Mouse (Mus musculus) heart, adult 2 months (tissue): ENCODE results near the gene Mpped2. TPM values are rescaled to one million over a fixed set of nuclear protein-coding genes. Genes with fewer than 3 reads are reported as not detected.

Experiments used
- DNase-seq, 2 experiments: peaks; one replicate each; pipeline ENCODE4 v3.0.0; 2021
- H3K27ac ChIP-seq: fragments of 200-600 bp; 2 replicates; pipeline ENCODE4 v1.8.1; 2022
- H3K27me3 ChIP-seq: fragments of 200-500 bp; 2 replicates; pipeline ENCODE4 v1.6.1; 2012; ENCODE audit warnings: mild to moderate bottlenecking, low read length, inconsistent platforms, mixed read lengths; ENCODE audit not compliant: control insufficient read depth, insufficient read depth
- H3K36me3 ChIP-seq: fragments of 200-500 bp; 2 replicates; pipeline ENCODE4 v1.6.1; 2012; ENCODE audit warnings: low read length, inconsistent platforms; ENCODE audit not compliant: control insufficient read depth, insufficient read depth
- H3K4me1 ChIP-seq: fragments of 200-500 bp; 2 replicates; pipeline ENCODE4 v1.6.1; 2011; ENCODE audit warnings: low read length; ENCODE audit not compliant: control insufficient read depth, insufficient read depth
- H3K4me3 ChIP-seq: fragments of 200-600 bp; 2 replicates; pipeline ENCODE4 v1.8.1; 2022
- H3K79me2 ChIP-seq: fragments of 200-500 bp; replicated peaks from 2 replicates; pipeline ENCODE4 v1.6.1; 2012; ENCODE audit warnings: mild to moderate bottlenecking, inconsistent platforms, low read length, moderate library complexity, mixed read lengths; ENCODE audit not compliant: control insufficient read depth, insufficient read depth
- H3K9ac ChIP-seq: fragments of 200-500 bp; 2 replicates; pipeline ENCODE4 v1.6.1; 2012; ENCODE audit warnings: low read depth, mild to moderate bottlenecking, control low read depth, inconsistent platforms, low read length, mixed read lengths
- CTCF ChIP-seq: fragments of 200-600 bp; IDR thresholded peaks from 2 replicates; pipeline ENCODE4 v1.8.1; 2022; ENCODE audit warnings: antibody characterized with exemption, mild to moderate bottlenecking, moderate library complexity
- EP300 ChIP-seq: fragments of 200-500 bp; IDR thresholded peaks from 2 replicates; pipeline ENCODE4 v1.6.1; 2011; ENCODE audit warnings: low read depth, low read length, control low read depth; ENCODE audit not compliant: insufficient read depth
- POLR2A ChIP-seq: fragments of 200-500 bp; IDR thresholded peaks from 2 replicates; pipeline ENCODE4 v1.6.1; 2011; ENCODE audit warnings: mild to moderate bottlenecking, low read depth, low read length, control low read depth; ENCODE audit not compliant: insufficient read depth
- WGBS: fragments of 180-500 bp; shearing (Covaris S2); methylation state at CpG from one replicate; pipeline ENCODE4 v1.1.7; 2018; 5-methylcytosine and 5-hydroxymethylcytosine counted together
- intact Hi-C: fragments of 180-260 bp; cut with DNase I; formaldehyde crosslinking; loops from one replicate; pipeline ENCODE4 v1.15.1; 2025
- polyA plus RNA-seq: library from polyadenylated mRNA; depleted of rRNA; stranded (reverse); fragments of >200 nt; gene quantifications from 2 replicates; pipeline ENCODE4 v1.2.3, GENCODE M21; 2012
- total RNA-seq, 2 experiments: library from RNA; stranded (reverse); gene quantifications; 2 replicates each; pipeline ENCODE4 v1.2.3; 2021

Mpped2 gene
- total and polyA plus RNA-seq, 3 experiments = 8.0 to 23.7 (median 20.7) TPM

DNA sequence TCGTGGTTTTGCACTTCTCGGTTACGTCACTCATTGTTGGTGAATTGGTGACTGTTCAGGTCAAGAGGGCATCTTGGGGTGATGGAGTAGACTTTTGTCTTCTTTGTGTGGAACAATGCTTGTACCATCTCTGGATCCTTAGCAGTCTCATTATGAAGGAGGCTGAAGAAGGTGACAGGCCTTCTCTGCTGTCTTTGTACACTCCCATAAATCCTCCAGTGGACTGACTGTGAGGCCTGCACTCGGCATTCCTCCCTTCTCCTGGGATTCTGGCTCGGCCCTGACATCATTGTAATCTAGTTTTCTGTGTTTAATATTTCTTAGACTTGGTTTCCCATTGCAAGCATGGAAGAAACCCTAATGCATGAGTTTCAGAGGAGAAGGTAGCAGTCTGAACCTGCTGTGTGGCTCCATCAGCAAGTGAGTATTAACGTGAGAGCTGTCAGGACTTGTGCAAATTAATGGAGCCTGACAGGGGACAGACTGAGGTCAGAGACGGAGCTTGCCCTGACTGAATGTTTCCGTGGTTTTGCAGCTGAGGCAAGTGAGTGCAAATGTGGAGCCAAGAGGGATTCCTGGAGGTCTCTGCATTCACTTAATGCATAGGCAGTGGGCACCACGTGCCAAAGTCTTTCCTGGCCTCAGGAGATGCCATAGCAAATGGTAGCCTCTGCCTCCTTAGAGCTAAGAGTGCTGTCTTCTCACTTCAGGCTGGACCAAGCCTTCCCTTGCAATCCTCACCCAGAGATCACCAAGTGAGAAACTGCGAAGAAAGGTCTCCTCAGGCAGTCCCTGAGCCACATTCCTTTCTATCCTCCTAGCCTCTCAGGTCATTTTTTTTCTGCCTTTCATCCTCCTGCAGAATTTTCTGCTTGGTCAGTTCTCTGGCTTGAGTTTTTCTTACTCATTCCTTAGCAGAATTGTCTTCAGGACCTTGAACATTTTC lies 81.5 kb downstream of the Mpped2 start:
- TF ChIP-seq CTCF = no peak
- no peak for TF ChIP-seq EP300
- no peak for TF ChIP-seq POLR2A
- no peak for DNase-seq

GRCm38 (mm10) chr2:106775994-106776393 lies 82.9 kb downstream of the Mpped2 start:
- Histone ChIP-seq H3K4me1 (no peaks in the 10 kb centered on the region), H3K36me3 (no peaks in the 10 kb centered on the region), H3K27me3 (no peaks in the 10 kb centered on the region), H3K4me3 (no peak overlapping the region), H3K9ac (no peak overlapping the region), H3K27ac (no peak overlapping the region), H3K79me2 (no peaks in the 10 kb centered on the region)
- DNase-seq = no peak
- 84% methylated on average over 2 of the region's 2 CpGs for WGBS
- TF ChIP-seq EP300 = no peak
- TF ChIP-seq CTCF = no peak
- TF ChIP-seq POLR2A = no peak
- intact Hi-C loops = no loop called here

More for the DNA sequence above, 81.5 kb downstream of the Mpped2 start:
- H3K9ac ChIP-seq = no peak overlapping the region
- H3K79me2 ChIP-seq = no peaks in the 10 kb centered on the region
- H3K4me3 ChIP-seq = no peak overlapping the region
- intact Hi-C loops = no loop called here
- H3K36me3 ChIP-seq = no peaks in the 10 kb centered on the region
- H3K27me3 ChIP-seq = no peaks in the 10 kb centered on the region
- no peak overlapping the region for H3K27ac ChIP-seq
- WGBS = 70% methylated on average over 10 of the region's 10 CpGs
- H3K4me1 ChIP-seq = no peaks in the 10 kb centered on the region

- WGBS = 75% methylated on average over 7 of the region's 7 CpGs
- intact Hi-C loops = no loop called here
- no peak for DNase-seq
These were observed 85.9 kb downstream of the Mpped2 start for GRCm38 (mm10) chr2:106778861-106779516.

GRCm38 (mm10) chr2:106781181-106782179 lies 88.4 kb downstream of the Mpped2 start:
- no peak for TF ChIP-seq POLR2A
- no peak for TF ChIP-seq CTCF
- TF ChIP-seq EP300 = no peak
- Histone ChIP-seq H3K36me3 (no peaks in the 10 kb centered on the region), H3K4me3 (no peak overlapping the region), H3K9ac (no peak overlapping the region), H3K27ac (no peak overlapping the region), H3K4me1 (no peaks in the 10 kb centered on the region), H3K79me2 (no peaks in the 10 kb centered on the region), H3K27me3 (no peaks in the 10 kb centered on the region)
- no peak for DNase-seq
- intact Hi-C loops = no loop called here
- WGBS = 89% methylated on average over 26 of the region's 26 CpGs

More at GRCm38 (mm10) chr2:106778861-106779516, 85.9 kb downstream of the Mpped2 start:
- Histone ChIP-seq H3K9ac (no peak overlapping the region), H3K36me3 (no peaks in the 10 kb centered on the region), H3K4me1 (no peaks in the 10 kb centered on the region), H3K79me2 (no peaks in the 10 kb centered on the region), H3K27me3 (no peaks in the 10 kb centered on the region), H3K27ac (no peak overlapping the region), H3K4me3 (no peak overlapping the region)
- TF ChIP-seq POLR2A = no peak
- TF ChIP-seq EP300 = no peak
- TF ChIP-seq CTCF = no peak

- no peak overlapping the region for H3K4me3 ChIP-seq
- H3K27me3 ChIP-seq = no peaks in the 10 kb centered on the region
- no peak overlapping the region for H3K27ac ChIP-seq
- H3K9ac ChIP-seq = no peak overlapping the region
- WGBS = 68% methylated on average over 4 of the region's 4 CpGs
- H3K79me2 ChIP-seq = no peaks in the 10 kb centered on the region
- intact Hi-C loops = no loop called here
- no peak for DNase-seq
- no peaks in the 10 kb centered on the region; the same call in 1 of the 2 replicates for H3K4me1 ChIP-seq
- H3K36me3 ChIP-seq = no peaks in the 10 kb centered on the region
- TF ChIP-seq CTCF (no peak), POLR2A (no peak), EP300 (no peak)
These were observed 90.2 kb downstream of the Mpped2 start for GRCm38 (mm10) chr2:106783311-106783710.
